Mouse (Mus musculus) forebrain, embryonic 16.5 days (tissue): ENCODE measurements around the gene Slc25a22. TPM values are rescaled to one million over a fixed set of nuclear protein-coding genes. Genes with fewer than 3 reads are reported as not detected.

Source experiments
- ATAC-seq: fragments of 200-750 bp; cut with Nextera tagmentation; 2 replicates; pipeline ENCODE4 v1.8.0; 2017; ENCODE audit warnings: mild to moderate bottlenecking, moderate library complexity
- H3K27ac ChIP-seq: fragments of 300-500 bp; sonication (generic); 2 replicates; pipeline ENCODE4 v1.5.1; 2014; ENCODE audit warnings: low read length, control low read depth
- H3K27me3 ChIP-seq: fragments of 300-500 bp; sonication (generic); replicated peaks from 2 replicates; pipeline ENCODE4 v1.6.1; 2014; ENCODE audit warnings: low read length; ENCODE audit not compliant: control insufficient read depth, insufficient read depth
- H3K36me3 ChIP-seq: fragments of 300-500 bp; sonication (generic); 2 replicates; pipeline ENCODE4 v1.6.1; 2014; ENCODE audit not compliant: control insufficient read depth, insufficient read depth
- H3K4me1 ChIP-seq: fragments of 300-500 bp; sonication (generic); replicated peaks from 2 replicates; pipeline ENCODE4 v1.6.1; 2014; ENCODE audit warnings: low read length; ENCODE audit not compliant: control insufficient read depth, insufficient read depth
- H3K4me2 ChIP-seq: fragments of 300-500 bp; sonication (generic); 2 replicates; pipeline ENCODE4 v1.6.1; 2014; ENCODE audit warnings: mild to moderate bottlenecking, low read length, control low read depth
- H3K4me3 ChIP-seq: fragments of 300-500 bp; sonication (generic); replicated peaks from 2 replicates; pipeline ENCODE4 v1.5.1; 2014; ENCODE audit warnings: mild to moderate bottlenecking, low read length, control low read depth
- H3K9ac ChIP-seq: fragments of 300-500 bp; sonication (generic); replicated peaks from 2 replicates; pipeline ENCODE4 v1.6.1; 2014; ENCODE audit warnings: low read depth, low read length, control low read depth
- H3K9me3 ChIP-seq: fragments of 300-500 bp; sonication (generic); 2 replicates; pipeline ENCODE4 v1.6.1; 2016; ENCODE audit warnings: low read length; ENCODE audit not compliant: control insufficient read depth
- WGBS: fragments of 180-500 bp; shearing (Covaris S2); extraction: QIAGEN DNeasy Blood & Tissue Kit; methylation state at CpG from one replicate; pipeline ENCODE4 v1.1.7; 2014; 5-methylcytosine and 5-hydroxymethylcytosine counted together
- polyA plus RNA-seq: library from polyadenylated mRNA; unstranded; fragments of >200 nt; fragmentation: Nextera tagmentation; extraction: Ambion mirVana; gene quantifications from 2 replicates; pipeline ENCODE4 v1.2.1, GENCODE M21; 2015

The Slc25a22 gene
- polyA plus RNA-seq, 1 experiment from 2014 or later: 111 TPM

- WGBS: 84% methylated on average over 6 of the region's 6 CpGs
- Histone ChIP-seq H3K4me1 (peaks cover 53% of the 10 kb centered on the region), H3K4me3 (no peak overlapping the region), H3K9ac (no peak overlapping the region), H3K4me2 (no peak overlapping the region), H3K36me3 (peaks cover 9% of the 10 kb centered on the region), H3K9me3 (no peaks in the 10 kb centered on the region), H3K27me3 (no peaks in the 10 kb centered on the region), H3K27ac (no peak overlapping the region)
- no peak for ATAC-seq
These were observed 4.8 kb downstream of the Slc25a22 start for GRCm38 (mm10) chr7:141432741-141433516.

DNA sequence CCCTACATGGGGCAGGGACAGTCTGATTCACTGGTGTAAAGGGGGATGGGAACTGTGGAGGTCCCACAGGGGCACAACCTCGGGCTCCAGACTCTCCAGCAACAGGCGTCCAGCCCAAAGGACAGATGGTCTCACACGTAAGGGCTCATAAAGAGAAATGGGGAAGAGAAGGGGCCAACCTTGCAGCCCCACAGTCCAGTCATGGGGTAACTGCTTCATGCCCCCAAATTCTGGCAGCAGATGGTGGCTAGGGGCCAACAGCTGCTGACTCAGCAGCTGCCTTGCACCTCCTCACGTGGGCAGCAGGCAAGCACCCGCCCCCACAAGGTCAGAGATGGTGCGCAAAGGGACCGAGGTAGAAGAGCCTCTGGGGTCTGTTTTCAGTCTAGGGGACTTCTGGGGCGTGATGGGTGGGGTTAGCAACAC lies 5.5 kb downstream of the Slc25a22 start:
- no peaks in the 10 kb centered on the region for H3K27me3 ChIP-seq
- H3K9me3 ChIP-seq: no peaks in the 10 kb centered on the region
- H3K4me3 ChIP-seq: no peak overlapping the region
- 81% methylated on average over 8 of the region's 8 CpGs for WGBS
- H3K27ac ChIP-seq: no peak overlapping the region
- no peak overlapping the region for H3K4me2 ChIP-seq
- H3K4me1 ChIP-seq: peaks cover 53% of the 10 kb centered on the region
- peaks cover 9% of the 10 kb centered on the region for H3K36me3 ChIP-seq
- no peak for ATAC-seq
- H3K9ac ChIP-seq: no peak overlapping the region

- WGBS: 95% methylated on average over 18 of the region's 19 CpGs
These were observed 6.1 kb downstream of the Slc25a22 start for GRCm38 (mm10) chr7:141431434-141432185.

DNA sequence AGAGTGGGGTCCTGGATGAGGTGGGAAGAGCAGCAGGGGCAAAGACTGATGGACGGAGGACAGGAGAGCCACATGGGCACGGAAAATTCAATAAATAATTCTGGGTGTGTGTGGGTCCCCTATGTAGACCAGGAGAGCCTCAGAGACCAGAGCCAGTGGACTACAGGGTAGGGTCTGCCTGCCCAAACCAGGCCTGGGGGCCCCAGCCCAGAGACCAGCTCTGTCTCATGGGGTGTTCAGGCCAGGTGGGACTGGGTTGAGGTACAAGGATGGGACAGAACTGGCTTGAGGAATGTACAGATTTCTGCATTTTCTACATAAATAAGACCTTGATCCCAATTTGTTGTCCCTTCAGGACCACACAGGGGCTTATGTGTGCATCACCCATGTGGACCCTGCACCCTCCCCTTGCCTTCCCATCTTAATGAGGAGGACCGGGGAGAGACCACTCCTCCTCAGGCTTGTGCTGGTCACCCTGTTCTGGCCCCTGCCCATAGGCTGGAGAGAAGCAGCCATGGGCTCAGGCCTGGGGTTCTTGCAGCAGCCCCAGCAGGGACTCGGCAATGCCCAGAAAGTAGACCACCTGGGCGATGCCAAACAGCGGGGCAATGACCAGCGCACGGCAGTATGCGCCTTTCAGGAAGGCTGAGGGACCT lies 7.0 kb downstream of the Slc25a22 start:
- ATAC-seq: no peak
- Histone ChIP-seq H3K27me3 (no peaks in the 10 kb centered on the region), H3K27ac (no peak overlapping the region), H3K36me3 (peaks cover 11% of the 10 kb centered on the region), H3K4me2 (no peak overlapping the region), H3K9me3 (no peaks in the 10 kb centered on the region), H3K9ac (no peak overlapping the region), H3K4me3 (no peak overlapping the region), H3K4me1 (peaks cover 39% of the 10 kb centered on the region)
- 93% methylated on average over 9 of the region's 9 CpGs for WGBS

More at GRCm38 (mm10) chr7:141431434-141432185, 6.1 kb downstream of the Slc25a22 start:
- peaks cover 11% of the 10 kb centered on the region for H3K36me3 ChIP-seq
- H3K27ac ChIP-seq: no peak overlapping the region
- H3K4me1 ChIP-seq: peaks cover 48% of the 10 kb centered on the region
- H3K9ac ChIP-seq: no peak overlapping the region
- H3K4me2 ChIP-seq: no peak overlapping the region
- no peak for ATAC-seq
- no peaks in the 10 kb centered on the region for H3K27me3 ChIP-seq
- H3K9me3 ChIP-seq: no peaks in the 10 kb centered on the region
- H3K4me3 ChIP-seq: no peak overlapping the region

GRCm38 (mm10) chr7:141429840-141430584 lies 7.7 kb downstream of the Slc25a22 start:
- H3K27ac ChIP-seq: no peak overlapping the region
- 64% methylated on average over 9 of the region's 9 CpGs for WGBS

DNA sequence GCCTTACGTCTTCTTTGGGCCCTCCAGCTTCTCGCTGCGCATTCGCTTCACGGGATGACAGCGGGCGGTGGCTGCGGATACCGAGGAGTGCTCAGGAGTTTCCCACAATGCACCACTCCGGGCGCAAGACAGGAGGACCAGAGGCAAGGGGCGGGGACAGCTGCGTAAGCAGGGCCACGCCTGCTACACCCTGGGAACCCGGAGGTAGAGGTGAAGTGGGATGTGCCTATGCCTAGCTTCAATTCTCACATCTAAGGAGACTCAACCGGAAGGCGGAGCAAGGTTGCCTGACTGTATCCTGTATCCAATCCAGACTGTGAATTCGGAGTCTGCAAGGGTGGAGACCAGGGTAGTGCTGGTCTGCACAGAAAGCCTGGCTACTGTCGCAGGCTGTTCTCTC lies 8.4 kb downstream of the Slc25a22 start, which contains the start of gene Cend1:
Cend1 (minus strand) TSS at position 182 of the 400 bp plus-strand sequence.
- Histone ChIP-seq H3K9ac (peak within 1 kb of the TSS; percentile 69), H3K36me3 (peaks cover 11% of the 10 kb centered on the region), H3K27me3 (no peaks in the 10 kb centered on the region), H3K4me3 (peak within 1 kb of the TSS; percentile 58), H3K27ac (peak within 1 kb of the TSS; percentile 60; the same call in 1 of the 2 replicates), H3K9me3 (no peaks in the 10 kb centered on the region), H3K4me2 (peak within 1 kb of the TSS; percentile 84), H3K4me1 (peaks cover 29% of the 10 kb centered on the region)
- WGBS: 2% methylated on average over 19 of the region's 19 CpGs
- ATAC-seq: peak; percentile 87

More at GRCm38 (mm10) chr7:141429840-141430584, 7.7 kb downstream of the Slc25a22 start:
- peak overlapping the region; percentile 84 for H3K4me2 ChIP-seq
- peak; percentile 11; the same call in 1 of the 2 replicates for ATAC-seq
- H3K36me3 ChIP-seq: peaks cover 11% of the 10 kb centered on the region
- H3K4me3 ChIP-seq: no peak overlapping the region
- H3K9me3 ChIP-seq: no peaks in the 10 kb centered on the region
- no peak overlapping the region for H3K9ac ChIP-seq
- H3K4me1 ChIP-seq: peaks cover 34% of the 10 kb centered on the region
- H3K27me3 ChIP-seq: no peaks in the 10 kb centered on the region

- Histone ChIP-seq H3K4me3 (peak overlapping the region; percentile 58), H3K36me3 (peaks cover 11% of the 10 kb centered on the region), H3K9ac (peak overlapping the region; percentile 69), H3K4me2 (peak overlapping the region; percentile 84), H3K27me3 (no peaks in the 10 kb centered on the region), H3K9me3 (no peaks in the 10 kb centered on the region), H3K27ac (no peak overlapping the region), H3K4me1 (peaks cover 23% of the 10 kb centered on the region)
- 55% methylated on average over 5 of the region's 5 CpGs for WGBS
- ATAC-seq: no peak
These were observed 9.0 kb downstream of the Slc25a22 start for GRCm38 (mm10) chr7:141428701-141429100.

DNA sequence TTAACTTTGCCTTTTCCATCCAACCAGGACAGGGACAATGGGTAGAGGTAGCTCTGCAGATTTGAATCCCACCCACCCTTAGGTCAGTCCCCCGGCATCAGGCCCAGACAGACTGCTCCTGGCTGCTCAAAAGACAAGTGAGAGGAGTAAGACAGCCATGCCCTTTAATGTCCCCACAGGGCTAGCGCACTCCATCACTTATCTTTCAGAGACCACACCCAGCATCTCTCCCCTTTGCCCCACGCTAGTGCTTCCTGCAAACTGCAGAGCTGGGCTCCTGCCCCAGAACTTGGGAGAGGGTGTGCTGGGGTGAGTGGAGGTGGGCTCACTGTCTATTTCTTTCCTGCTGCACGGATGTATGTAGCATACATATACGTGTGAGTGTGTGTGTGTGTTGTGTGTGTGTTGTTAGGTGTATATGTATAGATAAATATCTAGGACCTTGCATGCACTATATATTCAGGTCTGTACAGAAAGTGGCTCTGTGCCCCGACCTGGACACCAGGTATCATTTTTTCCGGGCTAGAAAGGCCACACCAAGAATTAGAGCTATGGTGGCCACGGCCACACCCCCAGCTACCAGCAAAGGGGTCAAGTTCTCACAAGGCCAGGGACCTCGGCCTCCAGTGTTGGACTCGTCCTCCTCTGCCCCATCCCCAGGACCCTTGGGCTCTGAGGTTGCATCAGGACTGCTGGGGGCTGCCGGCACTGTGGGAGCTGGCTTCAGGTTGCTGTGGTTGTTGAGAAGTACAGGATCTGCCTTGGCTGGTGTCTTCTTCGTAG lies 10.6 kb downstream of the Slc25a22 start:
- 88% methylated on average over 12 of the region's 12 CpGs for WGBS
- Histone ChIP-seq H3K4me1 (peaks cover 11% of the 10 kb centered on the region), H3K36me3 (peaks cover 11% of the 10 kb centered on the region), H3K27ac (no peak overlapping the region), H3K9me3 (no peaks in the 10 kb centered on the region), H3K27me3 (no peaks in the 10 kb centered on the region), H3K9ac (no peak overlapping the region), H3K4me2 (no peak overlapping the region), H3K4me3 (no peak overlapping the region)
- ATAC-seq: no peak
